Mouse (Mus musculus) CD4-positive, CD25-positive, alpha-beta regulatory T cell, adult 4 months (primary cell): ENCODE data around the gene Rbms3. TPM values are rescaled to one million over a fixed set of nuclear protein-coding genes. Genes with fewer than 3 reads are reported as not detected.

Source experiments
- ATAC-seq: one replicate; pipeline ENCODE4 v1.8.0; 2017
- polyA plus RNA-seq, 2 experiments: library from polyadenylated mRNA; unstranded; fragments of 100-300 nt; shearing (Covaris generic); gene quantifications; one replicate each; pipeline ENCODE4 v1.2.1; 2017

Rbms3 gene
- polyA plus RNA-seq, 2 experiments from 2014 or later: 0.07 TPM; not detected in 1

DNA sequence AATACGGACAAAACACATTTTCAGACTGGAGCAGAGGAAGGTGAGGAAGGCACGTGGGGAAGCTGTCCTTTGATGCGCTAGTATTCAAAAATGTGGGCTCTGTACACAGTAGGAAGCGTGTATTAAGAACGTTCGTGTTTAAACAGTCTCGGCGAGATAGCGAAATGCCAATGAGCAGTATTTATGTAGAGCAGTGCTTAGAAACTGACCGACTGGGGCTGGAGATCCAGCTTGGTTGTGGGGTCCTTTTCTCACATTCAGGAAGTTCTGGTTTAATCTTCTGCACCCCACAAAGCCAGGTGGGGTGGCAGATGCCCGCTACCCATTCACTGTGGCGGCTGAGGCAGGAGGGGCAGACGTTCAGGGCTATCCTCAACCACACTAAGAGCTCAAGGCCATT is 153.0 kb downstream of the Rbms3 start:
- no peak for ATAC-seq

DNA sequence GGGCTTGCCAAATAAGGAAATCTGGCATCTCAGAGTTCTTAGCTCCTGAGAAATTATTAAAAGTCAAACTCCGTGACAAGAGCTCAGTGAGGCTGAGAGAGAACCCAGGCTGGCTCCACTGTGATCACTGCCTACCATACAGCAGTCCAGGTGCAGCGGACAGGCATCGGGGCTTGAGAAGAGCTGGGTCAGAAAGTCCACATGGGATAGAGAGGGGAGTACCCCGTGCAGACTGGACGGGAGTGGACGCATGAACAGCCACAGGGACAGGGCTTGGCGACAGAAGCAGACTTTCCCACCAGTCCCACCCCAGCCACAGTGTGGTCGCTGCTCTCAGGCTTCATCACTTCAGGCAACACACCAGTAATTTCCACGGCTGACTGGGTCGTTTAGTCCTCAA is 176.9 kb downstream of the Rbms3 start:
- no peak for ATAC-seq

DNA sequence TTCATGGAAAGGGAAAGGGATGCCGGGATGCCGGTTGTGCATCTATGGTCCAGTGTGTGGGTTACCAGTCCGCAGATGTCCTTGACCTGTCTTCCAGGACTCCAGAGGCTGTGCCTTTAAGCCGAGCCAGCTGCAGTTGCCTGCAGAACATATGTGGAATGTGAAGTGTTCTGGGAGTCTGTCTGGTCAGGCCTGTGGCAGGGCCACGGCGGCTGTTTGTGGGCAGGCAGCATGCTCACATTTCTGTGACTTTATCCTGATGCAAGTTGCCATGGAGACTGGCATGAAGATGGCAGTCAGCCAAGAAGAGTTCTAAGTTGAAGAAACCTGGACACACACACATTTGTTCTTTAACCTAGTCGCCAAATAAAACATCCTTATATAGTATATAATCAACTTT is 187.1 kb downstream of the Rbms3 start:
- ATAC-seq: no peak

DNA sequence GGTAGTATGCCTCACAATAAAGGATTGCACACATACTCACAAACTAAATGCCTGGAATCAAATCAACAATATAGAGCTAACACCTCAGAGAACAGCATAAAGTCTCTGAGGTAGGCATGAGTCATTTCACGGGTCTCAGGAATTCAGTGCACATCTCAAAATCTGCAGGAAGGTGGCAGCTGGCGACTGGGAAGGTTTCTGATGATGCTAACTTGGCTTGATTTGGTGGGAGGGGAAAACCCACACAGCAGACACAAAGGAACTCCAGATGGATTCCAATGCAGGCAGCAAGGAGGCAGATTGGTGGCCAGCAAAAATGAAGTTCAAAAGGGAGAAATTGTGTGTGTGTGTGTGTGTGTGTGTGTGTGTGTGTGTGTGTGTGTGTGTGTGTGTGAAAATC is 193.9 kb downstream of the Rbms3 start:
- no peak for ATAC-seq

DNA sequence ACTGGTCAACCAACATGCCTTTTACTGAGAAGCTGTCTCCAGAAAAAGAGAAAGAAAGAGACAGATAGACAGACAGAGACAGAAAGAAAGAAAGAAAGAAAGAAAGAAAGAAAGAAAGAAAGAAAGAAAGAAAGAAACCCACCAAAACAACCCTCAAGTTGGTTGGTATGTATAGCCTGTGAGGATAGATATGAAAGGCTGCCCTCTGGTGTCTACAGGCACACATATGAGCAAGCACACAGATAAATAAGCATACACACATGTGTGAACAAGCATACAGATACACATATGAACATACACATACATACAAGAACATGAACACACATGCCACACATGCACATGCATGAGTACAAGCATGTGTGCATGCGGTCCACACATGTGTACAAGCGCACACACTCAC is 199.0 kb downstream of the Rbms3 start:
- ATAC-seq: no peak

DNA sequence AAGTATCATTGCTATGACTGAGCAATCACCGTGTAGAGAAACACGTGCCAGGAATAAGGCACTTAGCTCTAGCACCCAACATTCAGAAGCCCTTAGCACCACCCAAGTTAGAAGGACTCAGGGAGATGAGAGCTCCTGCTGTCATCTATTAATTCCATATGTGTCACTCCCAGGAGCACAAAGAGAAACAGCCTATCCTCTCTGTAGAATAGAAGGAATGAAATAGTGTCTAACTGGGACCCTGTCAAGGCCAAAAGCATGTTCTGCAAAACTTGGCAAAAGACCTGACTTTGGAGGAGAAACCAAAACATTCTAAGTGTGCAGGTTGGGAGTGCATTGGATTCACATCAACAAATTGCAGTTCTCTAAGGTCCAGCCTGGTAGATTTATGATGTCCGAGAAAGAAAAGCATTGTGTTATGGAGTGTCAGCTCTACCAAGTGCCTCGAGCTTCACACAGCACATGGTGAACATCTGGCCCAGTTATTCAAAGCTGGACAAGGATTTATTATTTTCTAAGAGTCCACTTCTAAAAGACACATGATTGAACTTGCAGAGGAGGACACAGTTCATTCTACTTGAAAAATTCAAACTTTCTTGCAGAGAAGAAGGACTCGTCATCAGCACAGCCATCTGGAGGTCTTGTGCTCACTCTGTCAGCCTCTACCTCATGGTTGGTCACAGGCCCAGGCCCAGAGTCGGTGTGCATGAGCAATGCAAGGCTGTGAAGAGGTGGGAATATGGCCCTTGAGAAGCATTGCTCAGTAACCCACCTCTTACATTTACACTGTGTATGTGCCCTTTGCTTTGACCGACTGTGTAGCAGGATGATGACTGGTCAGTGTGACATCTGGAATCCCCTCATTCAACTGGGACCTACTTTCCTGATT is 200.3 kb downstream of the Rbms3 start:
- no peak for ATAC-seq

DNA sequence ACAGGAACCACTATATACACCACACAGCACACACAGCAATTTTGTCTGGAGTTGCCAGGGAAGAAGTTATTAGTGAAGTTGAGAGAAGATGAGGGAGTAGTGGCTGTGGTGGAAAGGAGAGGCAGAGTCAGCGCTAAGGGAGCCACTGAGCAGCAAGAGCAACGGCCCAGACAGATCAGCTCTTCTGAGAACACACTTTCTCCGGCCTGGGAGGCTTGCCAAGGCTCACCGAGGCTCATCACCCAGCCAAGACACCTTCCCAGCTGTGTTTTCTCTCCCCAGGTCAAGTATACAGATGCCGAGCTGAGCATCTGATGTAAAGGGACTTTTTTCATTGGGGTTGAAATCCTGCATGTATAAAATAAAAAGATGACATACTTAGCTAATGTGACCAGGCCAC is 206.5 kb downstream of the Rbms3 start:
- no peak for ATAC-seq

DNA sequence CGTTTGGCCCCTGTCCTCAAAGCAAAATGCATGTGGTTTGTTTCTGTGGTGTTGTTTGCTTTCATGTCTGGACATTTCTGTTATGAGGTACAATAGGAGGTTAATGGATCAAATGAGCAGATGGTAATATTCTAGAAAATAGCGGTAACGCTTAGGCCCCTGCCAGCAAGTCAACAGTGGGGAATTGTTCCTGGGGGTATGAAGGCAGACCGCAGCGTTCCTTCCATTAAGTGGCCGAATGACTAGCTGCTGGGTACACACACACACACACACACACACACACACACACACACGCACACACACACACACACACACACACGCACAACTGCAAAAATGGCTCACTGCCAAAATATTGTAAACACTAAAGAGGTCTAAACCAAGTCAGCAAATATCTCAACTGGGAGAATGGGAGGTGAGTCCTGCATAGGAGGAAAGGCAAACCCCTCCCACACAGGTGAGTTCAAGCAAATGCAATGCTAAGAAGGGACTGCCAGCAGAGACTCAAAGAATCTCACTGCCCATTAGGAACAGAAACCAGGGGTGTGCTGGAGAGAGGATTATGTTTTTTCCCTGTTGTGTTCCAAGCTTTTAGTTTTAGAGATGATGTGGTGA is 209.7 kb downstream of the Rbms3 start:
- ATAC-seq: no peak

DNA sequence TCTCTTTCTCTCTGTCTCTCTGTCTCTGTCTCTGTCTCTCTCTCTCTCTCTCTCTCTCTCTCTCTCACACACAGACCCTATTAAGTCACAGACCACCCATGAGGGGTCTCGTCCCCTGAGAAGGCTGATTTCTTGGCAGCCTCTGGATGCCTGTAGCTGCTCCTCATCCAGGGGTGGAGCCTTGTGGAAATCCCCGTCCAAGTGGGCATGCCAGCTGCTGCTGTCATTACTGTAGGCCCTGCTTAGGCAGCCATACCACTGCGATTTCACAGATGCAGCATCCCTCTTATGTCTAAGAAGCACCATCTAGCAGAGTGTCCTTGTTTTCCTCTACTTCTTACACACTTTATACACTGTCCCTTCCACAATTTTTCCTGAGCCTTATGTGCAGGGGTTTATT is 216.5 kb downstream of the Rbms3 start:
- no peak for ATAC-seq

DNA sequence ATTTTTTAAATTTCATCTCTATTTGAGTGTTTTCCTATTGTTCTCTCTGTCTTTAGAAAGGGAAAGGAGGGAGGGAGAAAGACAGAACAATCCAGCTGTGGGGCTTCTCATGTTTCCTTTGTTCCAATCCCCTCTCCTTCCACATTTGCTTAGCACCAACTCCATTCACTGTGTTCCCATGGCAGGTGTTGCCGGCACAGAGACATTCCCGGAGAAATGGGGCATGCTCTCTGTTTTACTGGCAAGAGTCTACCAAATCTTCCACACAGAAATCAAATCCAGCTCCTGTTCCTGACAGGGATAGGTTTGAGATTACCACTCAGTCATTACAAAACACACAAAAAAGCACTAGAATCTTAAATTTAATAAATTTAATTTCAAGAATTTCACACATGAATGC is 217.1 kb downstream of the Rbms3 start:
- ATAC-seq: no peak

DNA sequence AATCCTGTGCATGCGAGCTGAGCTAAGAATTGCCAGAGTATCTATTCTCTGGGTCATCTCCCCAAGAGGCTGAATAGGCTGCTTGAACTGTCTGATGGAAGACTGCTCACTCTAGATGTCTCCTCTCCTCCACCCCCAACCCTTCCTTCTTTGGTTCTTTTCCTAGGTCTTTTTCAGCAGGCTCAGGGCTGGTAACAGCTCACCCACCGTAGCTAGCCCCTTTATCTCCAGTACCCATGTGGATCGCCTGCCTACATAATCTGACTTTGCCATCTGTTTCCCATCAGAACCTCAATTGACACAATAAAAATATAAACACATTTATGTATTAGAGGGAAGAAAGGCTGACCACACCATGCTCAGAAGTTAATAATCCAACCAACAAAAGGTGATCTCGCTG is 225.1 kb downstream of the Rbms3 start:
- ATAC-seq: no peak

DNA sequence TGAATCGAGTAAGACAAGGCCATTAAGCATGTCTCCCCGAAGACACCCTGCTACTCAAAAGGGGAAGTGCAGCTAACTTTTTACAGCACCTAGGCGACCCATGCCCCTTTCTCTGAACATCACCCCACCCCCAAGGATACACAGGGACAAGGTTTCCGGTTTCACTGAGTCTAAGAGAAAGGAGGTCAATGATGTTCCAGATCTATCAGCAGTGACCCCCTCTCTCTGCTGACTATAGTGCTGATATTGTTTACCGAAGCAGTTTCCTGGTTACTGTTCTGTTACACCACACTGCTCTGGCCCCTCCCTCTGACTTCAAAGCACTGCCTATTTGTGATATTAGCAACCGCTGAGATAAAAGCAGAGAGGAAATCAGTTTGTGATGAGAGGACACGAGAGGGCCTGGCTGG is 229.4 kb downstream of the Rbms3 start:
- peak; percentile 90 for ATAC-seq

DNA sequence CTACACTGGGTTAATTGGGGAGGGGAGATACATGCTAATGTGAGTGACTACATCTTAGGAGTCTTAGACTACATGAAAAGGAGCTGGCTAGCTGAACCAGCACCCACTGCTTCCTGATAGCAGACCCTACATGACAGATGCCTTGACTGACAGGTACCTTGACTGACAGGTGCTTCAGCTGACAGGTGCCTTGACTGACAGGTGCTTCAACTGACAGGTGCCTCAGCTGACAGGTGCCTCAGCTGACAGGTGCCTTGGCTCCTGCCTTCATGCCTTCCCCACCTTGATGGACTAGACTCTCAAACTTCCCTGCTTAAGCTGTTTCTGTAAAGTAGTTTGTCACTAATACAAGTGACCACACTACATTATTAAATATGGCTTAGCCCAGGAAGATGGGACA is 232.6 kb downstream of the Rbms3 start:
- ATAC-seq: no peak

DNA sequence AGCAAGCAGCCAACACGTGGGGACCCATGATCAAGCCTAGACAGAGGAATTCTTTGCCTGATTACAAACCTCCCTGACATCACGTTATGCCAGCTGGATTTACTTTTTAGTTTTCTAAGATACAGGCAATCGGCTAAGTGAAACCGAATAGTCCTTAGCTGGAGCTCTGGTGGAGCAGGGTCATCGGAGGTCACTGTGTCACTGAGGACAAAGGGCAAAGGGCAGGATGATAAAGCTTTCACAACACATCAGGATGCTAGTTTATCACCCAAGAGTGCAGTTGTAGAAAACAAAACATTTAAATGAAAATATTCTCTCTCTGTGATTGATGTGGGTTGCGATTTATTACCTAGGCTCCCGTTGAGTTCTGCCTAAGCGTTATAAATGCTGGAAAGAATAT is 233.1 kb downstream of the Rbms3 start:
- no peak for ATAC-seq

DNA sequence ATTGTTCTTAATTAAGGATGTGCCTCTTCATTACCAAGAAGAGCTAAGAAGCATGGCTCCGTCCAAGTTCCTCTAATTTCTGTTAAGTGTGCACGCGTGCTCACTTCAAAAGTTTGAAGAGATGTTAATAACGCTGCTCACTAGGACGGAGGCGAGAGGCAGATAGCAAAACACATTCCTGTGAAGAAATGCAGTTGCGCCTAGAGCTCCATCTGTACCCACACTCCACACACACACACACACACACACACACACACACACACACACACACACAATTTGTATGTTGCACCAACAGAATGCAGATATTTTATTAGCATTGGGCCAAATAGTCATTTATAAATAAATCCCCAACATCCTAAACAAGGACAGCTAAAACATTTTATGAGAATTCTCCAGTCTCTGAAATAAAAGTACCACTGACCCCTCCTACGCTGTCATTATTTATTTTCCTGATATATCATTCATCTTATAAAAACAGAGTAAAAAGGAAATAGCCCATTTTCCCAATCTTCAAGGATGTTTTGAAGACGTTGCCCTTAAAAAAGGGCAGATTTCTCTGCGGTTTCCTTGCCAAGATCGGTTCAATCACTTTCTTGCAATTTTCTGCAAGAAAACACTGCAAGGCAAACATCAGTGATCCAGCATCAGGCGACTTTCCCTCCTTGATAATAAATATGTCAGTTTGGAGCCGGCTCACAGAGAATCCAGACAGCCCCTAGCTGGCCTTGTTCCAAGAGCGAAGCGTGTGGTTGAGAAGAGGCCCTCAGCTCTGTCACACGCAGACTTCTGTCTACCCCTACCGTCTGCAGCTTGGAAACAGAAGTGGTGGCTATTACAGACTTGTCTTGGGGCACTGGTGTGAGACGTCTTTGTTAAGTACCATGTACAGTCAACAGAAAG is 235.8 kb downstream of the Rbms3 start:
- no peak for ATAC-seq

DNA sequence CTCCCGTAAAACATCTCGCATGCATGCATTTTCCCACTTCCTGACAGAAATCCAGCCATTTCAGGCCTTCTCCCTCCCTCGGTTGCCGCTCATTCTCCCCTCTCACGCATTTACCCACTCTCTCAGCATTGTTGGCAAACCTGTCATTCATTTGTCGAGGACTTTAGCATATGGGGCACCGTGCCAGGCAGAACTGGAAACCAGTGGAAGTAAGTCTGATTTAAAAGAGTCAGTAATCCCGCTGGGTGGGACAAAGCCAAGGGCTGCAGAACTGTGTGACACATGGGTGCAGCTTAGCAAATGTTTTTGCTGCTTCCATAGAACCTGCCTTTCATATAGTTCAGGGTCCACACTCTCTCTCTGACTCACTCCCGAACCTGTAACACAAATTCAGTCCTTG is 241.7 kb downstream of the Rbms3 start:
- no peak for ATAC-seq

DNA sequence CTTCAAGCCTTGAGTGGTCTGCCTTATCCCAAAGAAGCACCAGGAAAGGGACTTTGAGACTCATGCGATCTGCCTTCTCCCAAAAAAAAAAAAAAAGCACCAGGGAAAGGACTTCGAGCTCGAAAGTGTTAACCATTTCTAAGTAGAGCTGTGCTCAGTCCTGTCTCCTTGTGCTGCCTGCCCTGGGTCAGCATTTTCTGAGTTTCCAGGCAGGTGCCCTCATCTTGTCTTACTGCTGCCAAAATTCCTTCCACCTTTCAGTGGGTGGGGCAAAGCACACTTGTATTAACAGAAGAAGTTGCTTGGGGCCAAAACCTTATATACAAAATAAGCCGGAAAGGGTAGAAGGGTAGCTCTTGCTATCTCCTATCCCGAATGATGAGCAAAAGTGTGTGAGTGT is 248.8 kb downstream of the Rbms3 start:
- no peak for ATAC-seq

DNA sequence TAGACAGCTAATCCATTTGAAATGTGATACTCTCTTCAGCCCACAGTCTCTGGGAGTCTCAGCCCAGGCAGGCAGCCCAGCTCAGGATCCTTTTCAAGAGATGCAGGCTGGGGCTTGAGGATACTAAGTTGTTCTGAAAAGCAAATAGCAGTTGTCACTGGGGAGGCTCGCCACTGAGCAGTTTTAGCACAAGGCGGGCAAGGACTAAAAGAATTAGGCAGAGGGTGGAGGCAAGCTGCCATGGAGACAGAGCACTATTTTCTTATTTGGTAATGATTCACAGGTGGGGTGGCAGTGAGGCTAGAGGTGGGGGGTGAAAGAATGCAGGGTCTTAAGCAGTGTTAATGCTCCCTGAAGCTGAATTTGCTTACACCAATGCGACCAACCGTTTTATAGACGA is 249.6 kb downstream of the Rbms3 start:
- ATAC-seq: no peak

DNA sequence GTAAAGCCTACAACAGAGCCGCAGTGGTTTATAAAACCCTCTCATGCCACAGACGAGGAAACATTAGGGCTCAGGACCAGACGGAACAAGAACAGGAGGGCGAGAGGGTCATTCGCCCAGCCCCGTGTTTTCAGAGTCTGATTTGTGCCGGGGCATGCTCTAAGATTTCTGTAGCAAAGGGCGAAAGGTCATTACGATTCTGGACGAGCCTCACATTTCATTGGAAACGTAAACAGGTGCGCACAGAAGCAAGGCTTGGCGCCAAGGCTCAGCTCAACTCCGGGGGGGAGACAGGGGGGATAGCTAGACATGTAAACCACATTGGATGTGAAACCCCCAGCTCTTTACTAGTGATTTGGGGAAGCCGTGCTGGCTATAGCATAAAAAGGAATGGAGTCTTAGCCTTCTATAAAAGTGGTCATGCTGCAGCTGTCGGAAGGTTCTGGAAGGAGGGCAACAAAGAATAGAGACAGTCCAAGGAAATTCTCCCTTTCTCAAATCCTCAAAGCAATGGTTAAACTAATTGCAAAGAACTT is 250.2 kb downstream of the Rbms3 start:
- no peak for ATAC-seq

DNA sequence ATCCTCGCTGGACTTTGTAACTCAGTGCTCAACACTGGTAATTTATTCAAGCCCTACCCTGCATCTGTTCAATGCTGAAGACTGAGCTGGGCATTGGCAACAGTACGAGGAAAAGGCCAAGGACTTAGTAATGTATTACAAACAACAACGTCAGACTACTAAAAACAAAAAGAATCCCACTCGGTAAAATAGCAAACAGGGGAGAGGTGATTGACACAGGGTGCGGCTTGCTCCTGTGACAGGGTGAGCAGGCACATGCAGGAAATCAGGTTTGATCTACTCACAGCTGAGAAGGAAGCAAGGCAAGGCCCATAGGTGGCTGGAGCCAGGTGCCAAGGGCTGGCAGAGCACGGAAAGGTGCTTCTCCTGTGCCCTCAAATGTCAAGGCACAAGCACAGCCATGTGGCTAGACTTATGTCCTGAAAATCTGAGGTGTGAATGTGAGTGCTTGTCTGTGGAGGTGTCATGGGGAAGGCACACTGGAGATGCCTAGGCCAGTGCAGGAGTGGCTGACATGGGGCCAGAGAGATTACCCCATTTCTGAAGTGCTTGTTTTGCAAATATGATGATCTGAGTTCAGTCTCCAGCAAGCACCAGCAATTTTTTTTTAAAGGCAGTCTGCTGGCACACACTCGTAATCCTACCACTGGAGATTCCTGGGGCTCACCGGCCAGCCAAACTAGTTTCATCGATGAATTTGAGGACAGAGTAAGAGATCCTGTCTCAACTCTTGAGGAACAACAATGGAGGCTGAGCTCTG is 251.4 kb downstream of the Rbms3 start:
- ATAC-seq: no peak

DNA sequence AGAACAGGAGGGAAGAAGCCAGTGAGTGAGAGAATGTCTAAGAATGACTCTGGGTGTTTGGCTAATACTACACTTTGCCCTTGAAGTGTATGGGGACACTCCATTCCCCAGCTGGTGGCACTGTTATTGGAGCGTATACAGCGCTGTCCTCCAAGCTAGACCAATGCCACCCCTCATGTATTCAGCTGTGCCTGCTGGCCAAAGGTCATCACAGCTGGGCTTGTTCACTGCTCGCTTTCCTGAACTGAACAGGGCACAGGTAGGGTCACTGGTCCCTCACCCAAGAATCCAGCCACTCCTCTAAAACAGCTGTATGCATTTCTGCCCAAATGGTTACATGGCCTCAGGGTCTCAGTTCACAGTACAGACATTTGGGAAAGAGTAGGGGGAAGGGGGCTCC is 253.9 kb downstream of the Rbms3 start:
- ATAC-seq: no peak

DNA sequence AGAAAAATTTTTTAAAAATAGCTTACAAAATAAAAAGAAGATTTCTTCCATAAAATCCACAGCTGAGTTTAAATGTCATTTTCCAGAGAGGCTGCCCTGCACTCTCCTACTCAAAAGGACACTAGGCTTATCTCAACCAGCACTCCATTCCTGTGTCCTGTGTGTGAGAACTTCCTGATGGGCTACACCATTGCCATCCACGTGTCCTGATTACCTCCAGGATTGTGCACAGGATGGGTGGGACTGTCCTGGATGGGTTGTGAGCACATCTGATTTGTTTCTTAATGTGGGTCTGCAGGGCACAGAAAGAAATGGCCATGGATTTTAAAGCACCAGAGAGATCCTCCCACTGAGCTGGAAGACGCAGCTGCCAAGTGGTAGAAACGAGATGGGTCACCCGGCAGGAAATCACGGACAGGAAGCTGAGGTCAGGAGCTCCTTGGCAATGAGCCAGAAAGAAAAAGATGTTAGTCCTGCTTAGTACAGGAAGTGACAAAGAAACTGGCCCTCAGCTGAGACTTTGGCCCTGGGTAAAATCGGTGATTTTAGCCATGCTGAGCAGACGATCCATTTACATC is 256.5 kb downstream of the Rbms3 start:
- ATAC-seq: no peak
